Mouse (Mus musculus): ENCODE data around the gene Timm10. TPM values are rescaled to one million over a fixed set of nuclear protein-coding genes. Genes with fewer than 3 reads are reported as not detected.
A peak's percentile ranks its signal among the peaks of the same experiment; 100 is the strongest.

The Timm10 gene
- polyA plus RNA-seq, 1 experiment from 2014 or later = 43.1 TPM

DNA sequence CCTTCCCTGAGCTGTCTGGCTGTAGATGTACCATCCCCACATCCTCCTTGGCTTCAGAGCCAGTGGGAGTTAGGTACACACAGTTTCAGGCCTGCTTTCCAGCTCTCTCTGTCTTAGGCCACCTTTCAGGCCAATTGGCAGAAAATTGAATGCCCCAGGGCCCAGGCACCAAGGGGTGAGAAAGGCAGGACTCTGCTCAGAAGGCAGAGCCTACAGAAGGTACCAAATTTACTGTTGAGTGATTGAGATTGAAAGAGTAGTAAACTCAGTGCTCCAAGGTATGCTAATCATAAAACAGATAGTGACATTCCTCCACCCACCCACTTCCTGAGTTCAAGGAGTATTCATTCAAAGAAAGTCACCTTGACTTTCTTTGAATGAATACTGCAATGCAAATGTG lies 17.5 kb upstream of the Timm10 start:
- DNase-seq (ENCODE audit: low spot score) = no peak
- H3K27me3 ChIP-seq (ENCODE audit: control insufficient read depth, insufficient read depth, low read length) = no peaks in the 10 kb centered on the region
- H3K9me3 ChIP-seq (ENCODE audit: control insufficient read depth, low read length) = no peaks in the 10 kb centered on the region
- H3K4me2 ChIP-seq (replicated peaks; ENCODE audit: low read depth, low read length) = no peak overlapping the region
- H3K4me3 ChIP-seq (ENCODE audit: low read depth, low read length) = no peak overlapping the region
- no peak for ATAC-seq (ENCODE audit: low FRiP score)
- H3K9ac ChIP-seq (ENCODE audit: low read depth, low read length) = no peak overlapping the region
- H3K4me1 ChIP-seq (replicated peaks; ENCODE audit: control insufficient read depth, insufficient read depth, low read length) = no peaks in the 10 kb centered on the region
- no peaks in the 10 kb centered on the region for H3K36me3 ChIP-seq (ENCODE audit: control insufficient read depth, insufficient read depth, low read length)
- H3K27ac ChIP-seq (ENCODE audit: low read depth, low read length) = no peak overlapping the region

DNA sequence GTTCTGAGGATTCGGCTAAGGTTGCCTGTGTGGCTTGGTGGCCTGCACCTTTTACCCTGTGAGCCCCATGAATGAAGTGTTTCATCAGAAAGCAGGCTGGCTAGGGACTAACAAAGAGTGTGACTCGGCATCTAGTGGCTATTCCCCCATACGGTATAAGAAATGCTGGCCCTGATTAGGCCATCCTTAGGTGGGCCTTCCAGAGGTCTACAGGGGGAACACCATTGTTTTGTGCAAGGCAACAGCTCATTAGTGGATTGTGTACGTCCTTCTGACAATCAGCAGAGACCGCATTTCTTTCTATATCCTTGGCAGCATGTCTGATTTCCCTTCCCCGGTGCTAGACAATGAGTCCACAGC lies 16.3 kb upstream of the Timm10 start:
- peak; percentile 26; the same call in 1 of the 2 replicates for ATAC-seq (ENCODE audit: low FRiP score)

DNA sequence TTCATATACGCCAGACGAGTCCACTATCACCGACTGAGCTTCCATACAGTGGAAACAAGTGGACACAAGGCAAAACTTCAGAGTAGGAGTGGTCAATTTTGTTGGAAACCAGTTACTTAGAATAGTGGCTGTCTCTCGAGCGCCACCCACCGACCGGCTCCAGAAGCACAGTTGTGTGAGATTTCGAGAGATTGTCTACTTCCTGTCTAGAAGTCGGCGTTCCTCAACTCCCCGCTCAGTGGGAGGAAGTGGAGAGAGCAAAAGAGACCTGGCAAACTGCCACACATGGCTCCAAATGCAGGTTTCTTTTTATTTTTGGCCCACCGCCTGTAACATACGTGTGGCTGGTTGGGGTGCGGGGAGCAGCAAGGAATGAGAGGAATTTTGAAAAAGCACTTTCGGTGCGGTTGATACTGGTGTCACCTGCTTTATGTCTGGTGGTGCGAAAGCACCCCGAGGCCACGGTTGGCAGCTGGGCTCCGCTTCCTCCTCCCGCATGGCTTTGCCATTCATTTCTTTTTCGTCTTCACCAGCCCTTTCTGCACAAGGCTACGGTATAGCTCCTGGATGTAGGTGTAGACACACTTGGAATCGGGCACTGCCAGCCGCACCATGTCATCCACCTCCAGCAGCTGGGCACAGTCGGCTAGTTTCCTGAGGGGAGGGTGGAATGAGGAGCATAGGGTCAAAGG lies 15.8 kb upstream of the Timm10 start:
- WGBS = 40% methylated on average over 26 of the region's 26 CpGs
- Histone ChIP-seq H3K36me3 (ENCODE audit: control insufficient read depth, insufficient read depth, low read length) (no peaks in the 10 kb centered on the region), H3K4me1 (replicated peaks; ENCODE audit: control insufficient read depth, insufficient read depth, low read length) (no peaks in the 10 kb centered on the region), H3K9ac (ENCODE audit: low read depth, low read length) (no peak overlapping the region), H3K27ac (ENCODE audit: low read depth, low read length) (no peak overlapping the region), H3K4me3 (ENCODE audit: low read depth, low read length) (no peak overlapping the region), H3K9me3 (ENCODE audit: control insufficient read depth, low read length) (no peaks in the 10 kb centered on the region), H3K27me3 (ENCODE audit: control insufficient read depth, insufficient read depth, low read length) (no peaks in the 10 kb centered on the region), H3K4me2 (replicated peaks; ENCODE audit: low read depth, low read length) (peak overlapping the region; percentile 11)
- peak; percentile 68 for ATAC-seq (ENCODE audit: low FRiP score)
- DNase-seq (ENCODE audit: low spot score) = peak; percentile 91

More for the DNA sequence above, 16.3 kb upstream of the Timm10 start:
- DNase-seq (ENCODE audit: low spot score) = no peak
- Histone ChIP-seq H3K27ac (ENCODE audit: low read depth, low read length) (no peak overlapping the region), H3K9ac (ENCODE audit: low read depth, low read length) (no peak overlapping the region), H3K36me3 (ENCODE audit: control insufficient read depth, insufficient read depth, low read length) (no peaks in the 10 kb centered on the region), H3K4me1 (replicated peaks; ENCODE audit: control insufficient read depth, insufficient read depth, low read length) (no peaks in the 10 kb centered on the region), H3K9me3 (ENCODE audit: control insufficient read depth, low read length) (no peaks in the 10 kb centered on the region), H3K27me3 (ENCODE audit: control insufficient read depth, insufficient read depth, low read length) (no peaks in the 10 kb centered on the region), H3K4me2 (replicated peaks; ENCODE audit: low read depth, low read length) (no peak overlapping the region), H3K4me3 (ENCODE audit: low read depth, low read length) (no peak overlapping the region)
- WGBS = 83% methylated on average over 6 of the region's 6 CpGs

DNA sequence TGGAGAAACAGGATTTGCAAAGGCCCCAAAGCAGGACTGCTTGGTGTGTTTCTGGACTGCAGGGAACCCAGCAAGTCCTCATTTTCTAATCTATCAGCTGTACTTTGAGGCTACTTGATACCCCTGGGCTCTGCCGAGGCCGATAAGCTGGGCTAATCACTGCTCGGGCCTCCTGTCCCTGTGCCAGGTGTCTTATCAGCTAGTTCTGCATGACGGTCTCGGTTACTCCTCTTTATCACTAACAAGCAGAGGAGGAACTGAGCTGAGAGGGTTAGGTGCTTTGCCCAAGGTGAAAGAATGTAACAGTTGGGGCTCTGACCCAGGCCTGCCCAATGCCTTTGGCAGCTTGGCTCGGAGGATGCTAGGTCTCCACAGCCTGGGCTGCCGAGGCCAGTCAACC lies 14.9 kb upstream of the Timm10 start:
- DNase-seq (ENCODE audit: low spot score) = no peak
- Histone ChIP-seq H3K4me2 (replicated peaks; ENCODE audit: low read depth, low read length) (no peak overlapping the region), H3K9ac (ENCODE audit: low read depth, low read length) (no peak overlapping the region), H3K27ac (ENCODE audit: low read depth, low read length) (no peak overlapping the region), H3K36me3 (ENCODE audit: control insufficient read depth, insufficient read depth, low read length) (no peaks in the 10 kb centered on the region), H3K4me1 (replicated peaks; ENCODE audit: control insufficient read depth, insufficient read depth, low read length) (no peaks in the 10 kb centered on the region), H3K9me3 (ENCODE audit: control insufficient read depth, low read length) (no peaks in the 10 kb centered on the region), H3K27me3 (ENCODE audit: control insufficient read depth, insufficient read depth, low read length) (no peaks in the 10 kb centered on the region), H3K4me3 (ENCODE audit: low read depth, low read length) (no peak overlapping the region)
- ATAC-seq (ENCODE audit: low FRiP score) = no peak
- 87% methylated on average over 7 of the region's 7 CpGs for WGBS

DNA sequence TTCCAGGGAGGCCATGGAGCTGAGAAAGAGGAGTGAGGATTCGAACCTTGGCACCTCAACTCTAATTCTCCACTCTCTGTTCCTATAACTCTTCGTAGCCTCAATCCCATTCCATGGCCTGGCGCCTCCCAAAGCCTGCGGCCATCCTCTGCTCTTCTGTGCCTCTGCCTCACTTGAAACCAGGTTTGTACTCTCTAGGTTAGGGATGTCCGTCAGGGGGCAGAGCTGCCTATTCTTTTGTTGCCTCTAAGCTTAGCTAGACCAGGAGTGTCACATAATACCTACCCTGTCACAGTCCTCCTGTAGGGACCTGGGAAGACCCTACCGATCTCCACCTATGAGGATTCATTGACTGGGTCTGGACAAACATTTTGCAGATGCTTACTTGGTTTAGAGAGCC lies 14.1 kb upstream of the Timm10 start:
- 80% methylated on average over 6 of the region's 6 CpGs for WGBS
- Histone ChIP-seq H3K36me3 (ENCODE audit: control insufficient read depth, insufficient read depth, low read length) (no peaks in the 10 kb centered on the region), H3K27me3 (ENCODE audit: control insufficient read depth, insufficient read depth, low read length) (no peaks in the 10 kb centered on the region), H3K4me3 (ENCODE audit: low read depth, low read length) (no peak overlapping the region), H3K27ac (ENCODE audit: low read depth, low read length) (no peak overlapping the region), H3K4me1 (replicated peaks; ENCODE audit: control insufficient read depth, insufficient read depth, low read length) (no peaks in the 10 kb centered on the region), H3K9ac (ENCODE audit: low read depth, low read length) (no peak overlapping the region), H3K9me3 (ENCODE audit: control insufficient read depth, low read length) (no peaks in the 10 kb centered on the region), H3K4me2 (replicated peaks; ENCODE audit: low read depth, low read length) (no peak overlapping the region)
- DNase-seq (ENCODE audit: low spot score) (no peak), ATAC-seq (ENCODE audit: low FRiP score) (no peak)

DNA sequence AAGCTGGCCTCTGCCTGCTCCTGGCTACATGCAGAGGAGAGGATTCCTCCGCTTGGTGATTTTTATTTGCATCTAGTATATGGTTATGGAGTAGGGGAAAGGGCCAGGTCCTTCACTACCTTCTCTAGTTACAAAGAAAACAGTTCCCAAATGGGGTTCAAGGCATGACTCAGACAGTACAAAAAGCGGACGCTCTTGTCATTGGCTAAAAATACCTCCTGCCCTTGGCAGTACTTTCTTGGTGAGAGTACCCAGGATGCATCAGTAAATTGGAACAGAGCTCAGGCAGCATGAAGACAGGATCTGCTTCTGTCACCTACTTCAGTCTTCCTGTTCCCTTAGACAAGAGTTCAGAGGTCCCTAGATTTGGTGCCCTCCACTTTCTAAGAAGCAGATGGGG lies 6.9 kb upstream of the Timm10 start:
- Histone ChIP-seq H3K27ac (ENCODE audit: low read depth, low read length) (no peak overlapping the region), H3K36me3 (ENCODE audit: control insufficient read depth, insufficient read depth, low read length) (no peaks in the 10 kb centered on the region), H3K9me3 (ENCODE audit: control insufficient read depth, low read length) (no peaks in the 10 kb centered on the region), H3K4me3 (ENCODE audit: low read depth, low read length) (no peak overlapping the region), H3K9ac (ENCODE audit: low read depth, low read length) (no peak overlapping the region), H3K4me1 (replicated peaks; ENCODE audit: control insufficient read depth, insufficient read depth, low read length) (no peaks in the 10 kb centered on the region), H3K27me3 (ENCODE audit: control insufficient read depth, insufficient read depth, low read length) (no peaks in the 10 kb centered on the region), H3K4me2 (replicated peaks; ENCODE audit: low read depth, low read length) (no peak overlapping the region)
- ATAC-seq (ENCODE audit: low FRiP score) = no peak
- no peak for DNase-seq (ENCODE audit: low spot score)
- 71% methylated on average over 3 of the region's 3 CpGs for WGBS

DNA sequence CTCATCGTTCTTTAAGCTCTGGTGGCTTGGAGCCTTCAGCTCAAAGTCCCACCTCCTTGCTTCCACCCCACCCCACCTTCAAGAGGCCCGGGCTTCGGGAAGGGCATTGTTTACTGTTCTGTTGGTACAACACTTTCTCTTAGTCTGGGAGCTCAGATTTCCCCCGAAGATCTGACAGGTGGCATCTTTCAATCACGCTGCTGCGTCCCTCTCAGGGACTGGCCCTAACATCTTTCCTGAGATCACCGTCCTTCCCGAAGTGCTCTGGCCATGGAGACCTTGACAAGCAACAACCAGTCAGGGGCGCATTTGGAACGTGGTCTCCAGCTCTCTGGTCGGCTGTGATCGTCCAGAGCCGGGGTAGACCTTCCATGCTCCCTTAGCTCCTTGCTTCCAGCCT lies 4.2 kb upstream of the Timm10 start, which contains the start of gene Smtnl1:
Smtnl1 (minus strand) TSS at position 101 of the 400 bp plus-strand sequence.
- no peak within 1 kb of the TSS for H3K4me3 ChIP-seq (ENCODE audit: low read depth, low read length)
- H3K9me3 ChIP-seq (ENCODE audit: control insufficient read depth, low read length) = no peaks in the 10 kb centered on the region
- 72% methylated on average over 13 of the region's 13 CpGs for WGBS

DNA sequence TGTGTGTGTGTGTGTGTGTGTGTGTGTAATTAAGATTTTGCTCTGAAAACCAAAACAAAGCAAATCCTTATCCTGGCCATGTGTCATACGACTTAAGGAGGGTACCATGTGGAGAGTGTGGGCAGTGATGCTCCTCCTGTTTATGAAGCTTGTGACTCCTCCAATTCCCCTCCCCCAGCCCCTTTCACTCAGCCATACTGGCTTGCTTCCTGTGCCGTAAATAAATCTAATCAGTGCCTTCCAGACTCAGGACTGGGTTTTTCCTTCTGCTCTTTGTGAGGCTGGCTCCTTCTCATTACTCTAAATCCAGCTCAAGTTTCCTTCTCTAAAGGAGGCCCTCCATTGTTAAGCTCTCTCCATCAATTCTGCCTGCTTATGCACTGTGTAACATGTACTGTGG lies 3.6 kb upstream of the Timm10 start:
- DNase-seq (ENCODE audit: low spot score) (no peak), ATAC-seq (ENCODE audit: low FRiP score) (no peak)
- peaks cover 4% of the 10 kb centered on the region for H3K4me1 ChIP-seq (replicated peaks; ENCODE audit: control insufficient read depth, insufficient read depth, low read length)
- H3K4me2 ChIP-seq (replicated peaks; ENCODE audit: low read depth, low read length) = no peak overlapping the region
- no peak overlapping the region for H3K27ac ChIP-seq (ENCODE audit: low read depth, low read length)
- H3K9me3 ChIP-seq (ENCODE audit: control insufficient read depth, low read length) = no peaks in the 10 kb centered on the region
- no peaks in the 10 kb centered on the region for H3K36me3 ChIP-seq (ENCODE audit: control insufficient read depth, insufficient read depth, low read length)
- H3K4me3 ChIP-seq (ENCODE audit: low read depth, low read length) = no peak overlapping the region
- no peak overlapping the region for H3K9ac ChIP-seq (ENCODE audit: low read depth, low read length)
- H3K27me3 ChIP-seq (ENCODE audit: control insufficient read depth, insufficient read depth, low read length) = no peaks in the 10 kb centered on the region
- WGBS = 63% methylated on average over 2 of the region's 2 CpGs

More for the DNA sequence above, 4.2 kb upstream of the Timm10 start, which contains the start of gene Smtnl1:
- Histone ChIP-seq H3K9ac (ENCODE audit: low read depth, low read length) (no peak within 1 kb of the TSS), H3K27me3 (ENCODE audit: control insufficient read depth, insufficient read depth, low read length) (no peaks in the 10 kb centered on the region), H3K36me3 (ENCODE audit: control insufficient read depth, insufficient read depth, low read length) (no peaks in the 10 kb centered on the region), H3K4me2 (replicated peaks; ENCODE audit: low read depth, low read length) (no peak within 1 kb of the TSS), H3K27ac (ENCODE audit: low read depth, low read length) (no peak within 1 kb of the TSS), H3K4me1 (replicated peaks; ENCODE audit: control insufficient read depth, insufficient read depth, low read length) (peaks cover 2% of the 10 kb centered on the region)
- ATAC-seq (ENCODE audit: low FRiP score) (no peak), DNase-seq (ENCODE audit: low spot score) (no peak)

DNA sequence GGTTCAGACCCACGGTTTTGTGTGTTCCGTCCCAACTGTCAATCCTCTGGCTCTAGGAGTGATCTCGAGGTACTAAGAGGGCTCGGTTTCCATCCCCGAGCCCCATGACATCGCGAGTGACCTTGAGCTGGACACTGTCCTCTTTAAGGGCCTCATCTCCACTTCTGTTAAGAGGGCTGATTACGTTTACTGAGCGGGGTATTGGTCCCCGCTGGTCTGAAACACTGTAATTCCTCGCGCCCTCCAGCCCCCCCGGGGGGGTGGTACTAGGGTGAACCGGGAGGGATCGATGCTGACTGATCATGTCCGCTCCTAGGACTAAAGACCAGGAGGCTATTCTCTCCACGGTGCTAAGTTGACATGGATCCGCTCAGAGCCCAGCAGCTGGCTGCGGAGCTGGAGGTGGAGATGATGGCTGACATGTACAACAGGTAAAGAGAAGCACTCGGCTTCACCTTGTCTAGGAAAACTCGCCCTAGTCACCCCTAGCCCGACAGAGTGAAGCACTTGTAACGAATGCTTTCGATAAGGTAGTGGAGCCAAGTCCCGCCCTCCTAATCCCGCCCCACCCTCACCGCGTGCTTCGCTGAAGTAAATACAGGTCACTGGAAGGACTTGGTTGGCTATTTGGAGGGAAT lies 605 bp downstream of the Timm10 start:
- H3K9ac ChIP-seq (ENCODE audit: low read depth, low read length) = peak overlapping the region; percentile 69
- no peak overlapping the region for H3K27ac ChIP-seq (ENCODE audit: low read depth, low read length)
- H3K27me3 ChIP-seq (ENCODE audit: control insufficient read depth, insufficient read depth, low read length) = no peaks in the 10 kb centered on the region
- H3K4me1 ChIP-seq (replicated peaks; ENCODE audit: control insufficient read depth, insufficient read depth, low read length) = peaks cover 4% of the 10 kb centered on the region
- DNase-seq (ENCODE audit: low spot score) (no peak), ATAC-seq (ENCODE audit: low FRiP score) (no peak; the same call in 1 of the 2 replicates)
- peak overlapping the region; percentile 93 for H3K4me2 ChIP-seq (replicated peaks; ENCODE audit: low read depth, low read length)
- no peaks in the 10 kb centered on the region for H3K36me3 ChIP-seq (ENCODE audit: control insufficient read depth, insufficient read depth, low read length)
- H3K9me3 ChIP-seq (ENCODE audit: control insufficient read depth, low read length) = no peaks in the 10 kb centered on the region
- H3K4me3 ChIP-seq (ENCODE audit: low read depth, low read length) = peak overlapping the region; percentile 86
- WGBS = 1% methylated on average over 29 of the region's 29 CpGs
